Comparison of ENCODE assay signal across 12 mouse cellular contexts in the genomic region with DNA sequence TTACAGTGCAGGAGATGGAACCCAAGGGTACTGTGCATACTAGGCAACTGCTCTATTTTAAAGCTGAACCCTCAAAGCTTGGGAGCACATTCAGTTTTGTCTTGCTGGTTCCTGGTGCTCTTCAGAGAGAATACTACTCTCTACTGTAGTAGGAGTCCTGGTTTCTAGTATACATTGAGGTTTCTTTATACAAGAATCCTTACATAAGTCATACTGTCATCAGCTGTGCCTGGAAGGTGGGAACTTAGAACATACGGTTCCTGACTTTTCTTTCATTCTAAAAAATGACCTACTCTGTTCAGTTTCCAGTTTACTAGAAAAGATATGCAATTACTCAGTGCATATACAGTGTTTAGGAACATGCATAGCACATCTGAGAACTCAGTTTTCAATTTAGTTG.
"Had no signal": no experiment of that assay in that cellular context is flagged by ENCODE, and none has a peak within 500 bp of the region (broad histone marks: within the 10 kb centered on the region; RNA-seq: fewer than 3 reads in every experiment).

No protein-coding gene starts in this region.

- DNase-seq: retina, postnatal 1 day; right cerebral cortex, adult 18-20 months; right cerebral cortex, postnatal 14 days; right cerebral cortex, postnatal 25 days; right cerebral cortex, postnatal 4 days; spleen, adult 18-20 months; thymus, adult 18-20 months; thymus, adult 2 months; thymus, postnatal 14 days; thymus, postnatal 25 days; thymus, postnatal 36 days; thymus, postnatal 4 days had no signal
